Comparison of ENCODE assay signal across 11 mouse cellular contexts in genomic region chr9:56701394-56701793, GRCm38 (mm10).
DNase-seq lines count a peak whose midpoint lies in the region; ATAC-seq lines count a peak whose summit lies in the region.
"Had no signal": no experiment of that assay in that cellular context is flagged by ENCODE, and none has a peak within 500 bp of the region (broad histone marks: within the 10 kb centered on the region; RNA-seq: fewer than 3 reads in every experiment).

No protein-coding gene starts in this region.

- no peak overlapping the region for H3K9ac ChIP-seq in neural tube, embryonic 13.5 days
- H3K9ac ChIP-seq in forebrain, embryonic 14.5 days (ENCODE audit: low read length) = no peak overlapping the region
- H3K9ac ChIP-seq in neural tube, embryonic 14.5 days (replicated peaks; ENCODE audit: low read depth, low read length) = no peak overlapping the region
- no peak overlapping the region for H3K9ac ChIP-seq in kidney, embryonic 16.5 days (replicated peaks; ENCODE audit: low read length)
- H3K9ac ChIP-seq: heart, embryonic 13.5 days had no signal

- H3K4me1 ChIP-seq in neural tube, embryonic 13.5 days (replicated peaks) = peaks cover 21% of the 10 kb centered on the region
- peaks cover 14% of the 10 kb centered on the region for H3K4me1 ChIP-seq in forebrain, embryonic 14.5 days (ENCODE audit: control insufficient read depth, insufficient read depth, low read length)
- peaks cover 9% of the 10 kb centered on the region for H3K4me1 ChIP-seq in neural tube, embryonic 14.5 days (ENCODE audit: control insufficient read depth, insufficient read depth, low read length)
- H3K4me1 ChIP-seq in kidney, embryonic 16.5 days (ENCODE audit: insufficient read depth, low read length) = peaks cover 1% of the 10 kb centered on the region
- H3K4me1 ChIP-seq: heart, embryonic 13.5 days had no signal

- no peaks in the 10 kb centered on the region for H3K36me3 ChIP-seq in neural tube, embryonic 13.5 days
- H3K36me3 ChIP-seq in forebrain, embryonic 14.5 days (ENCODE audit: control insufficient read depth, insufficient read depth, low read length) = no peaks in the 10 kb centered on the region
- no peaks in the 10 kb centered on the region for H3K36me3 ChIP-seq in neural tube, embryonic 14.5 days (ENCODE audit: control insufficient read depth, insufficient read depth, low read length)
- no peaks in the 10 kb centered on the region for H3K36me3 ChIP-seq in kidney, embryonic 16.5 days (ENCODE audit: insufficient read depth, low read length)
- H3K36me3 ChIP-seq: heart, embryonic 13.5 days had no signal

- no peak overlapping the region for H3K4me2 ChIP-seq in neural tube, embryonic 13.5 days
- no peak overlapping the region for H3K4me2 ChIP-seq in forebrain, embryonic 14.5 days (ENCODE audit: low read length)
- H3K4me2 ChIP-seq in neural tube, embryonic 14.5 days (ENCODE audit: low read depth, low read length) = no peak overlapping the region
- no peak overlapping the region for H3K4me2 ChIP-seq in kidney, embryonic 16.5 days (replicated peaks; ENCODE audit: low read depth, low read length)
- H3K4me2 ChIP-seq: heart, embryonic 13.5 days had no signal

- 0 out of 2 replicates have a peak, but pooled peaks have one; percentile 1 for ATAC-seq in frontal cortex, adult (ENCODE audit: low TSS enrichment)
- peak; percentile 28; the same call in 1 of the 2 replicates for ATAC-seq in neural tube, embryonic 13.5 days (ENCODE audit: low read depth)
- peak; percentile 51 for ATAC-seq in forebrain, embryonic 14.5 days
- ATAC-seq in neural tube, embryonic 14.5 days (ENCODE audit: low read depth) = peak; percentile 52; the same call in 1 of the 2 replicates
- no peak for ATAC-seq in kidney, embryonic 16.5 days (ENCODE audit: low FRiP score, low TSS enrichment)
- ATAC-seq: CD4-positive, CD25-positive, alpha-beta regulatory T cell, adult 4 months had no signal

- H3K27ac ChIP-seq in neural tube, embryonic 13.5 days (replicated peaks) = peak overlapping the region; percentile 33; the same call in 1 of the 2 replicates
- no peak overlapping the region for H3K27ac ChIP-seq in forebrain, embryonic 14.5 days (ENCODE audit: low read depth, low read length)
- no peak overlapping the region for H3K27ac ChIP-seq in neural tube, embryonic 14.5 days (ENCODE audit: low read depth, low read length)
- no peak overlapping the region for H3K27ac ChIP-seq in kidney, embryonic 16.5 days (ENCODE audit: low read length)
- H3K27ac ChIP-seq: heart, embryonic 13.5 days had no signal

- WGBS in neural tube, embryonic 13.5 days = 81% methylated on average over 3 of the region's 3 CpGs
- WGBS in forebrain, embryonic 14.5 days = 32% methylated on average over 3 of the region's 3 CpGs
- WGBS in neural tube, embryonic 14.5 days = 64% methylated on average over 3 of the region's 3 CpGs
- WGBS in kidney, embryonic 16.5 days = 64% methylated on average over 3 of the region's 3 CpGs

- H3K27me3 ChIP-seq in neural tube, embryonic 13.5 days = peaks cover 3% of the 10 kb centered on the region; the same call in 1 of the 2 replicates
- no peaks in the 10 kb centered on the region for H3K27me3 ChIP-seq in forebrain, embryonic 14.5 days (replicated peaks; ENCODE audit: control insufficient read depth, insufficient read depth, low read length)
- no peaks in the 10 kb centered on the region for H3K27me3 ChIP-seq in neural tube, embryonic 14.5 days (ENCODE audit: control insufficient read depth, insufficient read depth, low read length)
- no peaks in the 10 kb centered on the region for H3K27me3 ChIP-seq in kidney, embryonic 16.5 days (ENCODE audit: insufficient read depth, low read length)

- H3K4me3 ChIP-seq in neural tube, embryonic 13.5 days = no peak overlapping the region
- no peak overlapping the region for H3K4me3 ChIP-seq in forebrain, embryonic 14.5 days (ENCODE audit: low read depth, low read length)
- H3K4me3 ChIP-seq in neural tube, embryonic 14.5 days (ENCODE audit: low read depth, low read length) = no peak overlapping the region
- H3K4me3 ChIP-seq in kidney, embryonic 16.5 days (ENCODE audit: low read length) = no peak overlapping the region
- H3K4me3 ChIP-seq: heart, embryonic 13.5 days had no signal

- no peaks in the 10 kb centered on the region for H3K9me3 ChIP-seq in neural tube, embryonic 13.5 days
- no peaks in the 10 kb centered on the region for H3K9me3 ChIP-seq in forebrain, embryonic 14.5 days (replicated peaks; ENCODE audit: control insufficient read depth, low read length)
- H3K9me3 ChIP-seq in neural tube, embryonic 14.5 days (ENCODE audit: control insufficient read depth, low read length) = no peaks in the 10 kb centered on the region
- H3K9me3 ChIP-seq in kidney, embryonic 16.5 days (ENCODE audit: low read length) = no peaks in the 10 kb centered on the region
- H3K9me3 ChIP-seq: heart, embryonic 13.5 days had no signal

- DNase-seq in frontal cortex, adult 2 months (ENCODE audit: extremely low spot score in 1 of 2, low spot score in 1 of 2) = no peak
- DNase-seq in neural tube, embryonic 10.5 days (ENCODE audit: extremely low spot score, low spot score) = no peak
- peak; percentile 74 for DNase-seq in forebrain, embryonic 14.5 days (ENCODE audit: low spot score)
- DNase-seq in heart, adult 11 months = no peak
- DNase-seq: embryo, embryonic 11 days had no signal
